Mouse (Mus musculus) embryonic facial prominence, embryonic 12.5 days (tissue): ENCODE data around the gene Srgap3. TPM values are rescaled to one million over a fixed set of nuclear protein-coding genes. Genes with fewer than 3 reads are reported as not detected.

Experiments
- ATAC-seq: fragments of 200-750 bp; cut with Nextera tagmentation; 2 replicates; pipeline ENCODE4 v1.8.0; 2017; ENCODE audit not compliant: insufficient number of reproducible peaks, insufficient read depth, low FRiP score, low TSS enrichment
- H3K27ac ChIP-seq: fragments of 300-500 bp; sonication (generic); 2 replicates; pipeline ENCODE4 v1.5.1; 2016; ENCODE audit warnings: mild to moderate bottlenecking
- H3K27me3 ChIP-seq: fragments of 300-500 bp; sonication (generic); 2 replicates; pipeline ENCODE4 v1.6.1; 2016; ENCODE audit warnings: mild to moderate bottlenecking, moderate library complexity
- H3K36me3 ChIP-seq: fragments of 300-500 bp; sonication (generic); 2 replicates; pipeline ENCODE4 v1.6.1; 2016; ENCODE audit warnings: mild to moderate bottlenecking
- H3K4me1 ChIP-seq: fragments of 300-500 bp; sonication (generic); 2 replicates; pipeline ENCODE4 v1.6.1; 2016
- H3K4me2 ChIP-seq: fragments of 300-500 bp; sonication (generic); replicated peaks from 2 replicates; pipeline ENCODE4 v1.6.1; 2016; ENCODE audit warnings: mild to moderate bottlenecking, moderate library complexity
- H3K4me3 ChIP-seq: fragments of 300-500 bp; sonication (generic); 2 replicates; pipeline ENCODE4 v1.5.1; 2016; ENCODE audit warnings: mild to moderate bottlenecking
- H3K9ac ChIP-seq: fragments of 300-500 bp; sonication (generic); 2 replicates; pipeline ENCODE4 v1.6.1; 2016; ENCODE audit warnings: mild to moderate bottlenecking, moderate library complexity
- H3K9me3 ChIP-seq: fragments of 300-500 bp; sonication (generic); 2 replicates; pipeline ENCODE4 v1.6.1; 2016; ENCODE audit warnings: mild to moderate bottlenecking, moderate library complexity
- WGBS: fragments of 180-500 bp; shearing (Covaris S2); methylation state at CpG from one replicate; pipeline ENCODE4 v1.1.7; 2016; 5-methylcytosine and 5-hydroxymethylcytosine counted together
- polyA plus RNA-seq: library from polyadenylated mRNA; unstranded; fragments of >200 nt; fragmentation: Nextera tagmentation; extraction: Ambion mirVana; gene quantifications from 2 replicates; pipeline ENCODE4 v1.2.1, GENCODE M21; 2016

The Srgap3 gene
- polyA plus RNA-seq, 1 experiment from 2014 or later = 8.9 TPM

GRCm38 (mm10) chr6:112926011-112926410 is 21.1 kb downstream of the Srgap3 start:
- no peak overlapping the region for H3K9ac ChIP-seq
- H3K4me2 ChIP-seq = no peak overlapping the region
- H3K4me3 ChIP-seq = no peak overlapping the region
- no peaks in the 10 kb centered on the region for H3K36me3 ChIP-seq
- H3K9me3 ChIP-seq = no peaks in the 10 kb centered on the region
- WGBS = 84% methylated on average over 5 of the region's 5 CpGs
- H3K4me1 ChIP-seq = peaks cover 10% of the 10 kb centered on the region; the same call in 1 of the 2 replicates
- no peak overlapping the region for H3K27ac ChIP-seq
- H3K27me3 ChIP-seq = no peaks in the 10 kb centered on the region
- no peak for ATAC-seq

GRCm38 (mm10) chr6:112925234-112925975 is 21.7 kb downstream of the Srgap3 start:
- no peak for ATAC-seq
- Histone ChIP-seq H3K9ac (no peak overlapping the region), H3K27ac (0 out of 2 replicates have a peak overlapping the region, but pooled peaks have one; percentile 52)

GRCm38 (mm10) chr6:112924606-112925141 is 22.4 kb downstream of the Srgap3 start:
- Histone ChIP-seq H3K9ac (no peak overlapping the region), H3K4me1 (peaks cover 10% of the 10 kb centered on the region; the same call in 1 of the 2 replicates), H3K36me3 (no peaks in the 10 kb centered on the region), H3K9me3 (no peaks in the 10 kb centered on the region), H3K4me3 (no peak overlapping the region), H3K27me3 (no peaks in the 10 kb centered on the region), H3K4me2 (no peak overlapping the region), H3K27ac (no peak overlapping the region)
- no peak for ATAC-seq
- 69% methylated on average over 13 of the region's 13 CpGs for WGBS

More at GRCm38 (mm10) chr6:112925234-112925975, 21.7 kb downstream of the Srgap3 start:
- no peaks in the 10 kb centered on the region for H3K27me3 ChIP-seq
- H3K36me3 ChIP-seq = no peaks in the 10 kb centered on the region
- H3K4me2 ChIP-seq = no peak overlapping the region
- no peaks in the 10 kb centered on the region for H3K9me3 ChIP-seq
- no peak overlapping the region for H3K4me3 ChIP-seq
- peaks cover 10% of the 10 kb centered on the region; the same call in 1 of the 2 replicates for H3K4me1 ChIP-seq
- WGBS = 62% methylated on average over 11 of the region's 11 CpGs

GRCm38 (mm10) chr6:112920619-112921195 is 26.4 kb downstream of the Srgap3 start:
- Histone ChIP-seq H3K27me3 (no peaks in the 10 kb centered on the region), H3K4me3 (no peak overlapping the region), H3K9me3 (no peaks in the 10 kb centered on the region), H3K27ac (no peak overlapping the region), H3K4me1 (peaks cover 8% of the 10 kb centered on the region; the same call in 1 of the 2 replicates), H3K4me2 (no peak overlapping the region), H3K36me3 (no peaks in the 10 kb centered on the region), H3K9ac (no peak overlapping the region)
- 82% methylated on average over 8 of the region's 8 CpGs for WGBS
- no peak for ATAC-seq

- WGBS = 86% methylated on average over 8 of the region's 8 CpGs
- no peaks in the 10 kb centered on the region for H3K27me3 ChIP-seq
- ATAC-seq = no peak
- no peak overlapping the region for H3K27ac ChIP-seq
- H3K4me3 ChIP-seq = no peak overlapping the region
- H3K9me3 ChIP-seq = no peaks in the 10 kb centered on the region
- H3K4me2 ChIP-seq = no peak overlapping the region
- H3K4me1 ChIP-seq = no peaks in the 10 kb centered on the region
- no peaks in the 10 kb centered on the region for H3K36me3 ChIP-seq
- H3K9ac ChIP-seq = no peak overlapping the region
These were observed 29.3 kb downstream of the Srgap3 start for GRCm38 (mm10) chr6:112917717-112918116.

- WGBS = 86% methylated on average over 2 of the region's 2 CpGs
- Histone ChIP-seq H3K27ac (no peak overlapping the region), H3K4me1 (no peaks in the 10 kb centered on the region), H3K4me3 (no peak overlapping the region), H3K36me3 (no peaks in the 10 kb centered on the region), H3K4me2 (no peak overlapping the region), H3K9me3 (no peaks in the 10 kb centered on the region), H3K27me3 (no peaks in the 10 kb centered on the region), H3K9ac (no peak overlapping the region)
- no peak for ATAC-seq
These were observed 30.8 kb downstream of the Srgap3 start for GRCm38 (mm10) chr6:112916243-112916642.

- H3K9ac ChIP-seq = no peak overlapping the region
- H3K9me3 ChIP-seq = no peaks in the 10 kb centered on the region
- H3K4me1 ChIP-seq = no peaks in the 10 kb centered on the region
- no peaks in the 10 kb centered on the region for H3K27me3 ChIP-seq
- no peak overlapping the region for H3K27ac ChIP-seq
- no peak overlapping the region for H3K4me3 ChIP-seq
- no peak for ATAC-seq
- H3K4me2 ChIP-seq = no peak overlapping the region
- WGBS = 85% methylated on average over 5 of the region's 5 CpGs
- no peaks in the 10 kb centered on the region for H3K36me3 ChIP-seq
These were observed 34.5 kb downstream of the Srgap3 start for GRCm38 (mm10) chr6:112912552-112912951.

- WGBS = 59% methylated on average over 2 of the region's 2 CpGs
- Histone ChIP-seq H3K27ac (no peak overlapping the region), H3K4me2 (no peak overlapping the region), H3K9me3 (no peaks in the 10 kb centered on the region), H3K4me1 (no peaks in the 10 kb centered on the region), H3K27me3 (no peaks in the 10 kb centered on the region), H3K9ac (no peak overlapping the region), H3K36me3 (no peaks in the 10 kb centered on the region), H3K4me3 (no peak overlapping the region)
- ATAC-seq = no peak
These were observed 37.4 kb downstream of the Srgap3 start for GRCm38 (mm10) chr6:112909711-112910110.

GRCm38 (mm10) chr6:112907887-112908584 is 39.0 kb downstream of the Srgap3 start:
- Histone ChIP-seq H3K4me1 (peaks cover 5% of the 10 kb centered on the region; the same call in 1 of the 2 replicates), H3K4me2 (no peak overlapping the region), H3K9ac (no peak overlapping the region), H3K4me3 (no peak overlapping the region), H3K36me3 (no peaks in the 10 kb centered on the region), H3K27me3 (no peaks in the 10 kb centered on the region), H3K9me3 (no peaks in the 10 kb centered on the region), H3K27ac (no peak overlapping the region)
- 81% methylated on average over 8 of the region's 8 CpGs for WGBS
- ATAC-seq = no peak

- Histone ChIP-seq H3K9me3 (no peaks in the 10 kb centered on the region), H3K9ac (no peak overlapping the region), H3K27me3 (no peaks in the 10 kb centered on the region), H3K36me3 (no peaks in the 10 kb centered on the region), H3K4me1 (peaks cover 25% of the 10 kb centered on the region; the same call in 1 of the 2 replicates), H3K4me3 (no peak overlapping the region), H3K27ac (no peak overlapping the region), H3K4me2 (no peak overlapping the region)
- 89% methylated on average over 5 of the region's 5 CpGs for WGBS
- ATAC-seq = no peak
These were observed 43.3 kb downstream of the Srgap3 start for GRCm38 (mm10) chr6:112903796-112904195.

GRCm38 (mm10) chr6:112903226-112903625 is 43.8 kb downstream of the Srgap3 start:
- no peaks in the 10 kb centered on the region for H3K36me3 ChIP-seq
- H3K27ac ChIP-seq = peak overlapping the region; percentile 60; the same call in 1 of the 2 replicates
- no peak overlapping the region for H3K4me2 ChIP-seq
- H3K4me3 ChIP-seq = no peak overlapping the region
- no peaks in the 10 kb centered on the region for H3K27me3 ChIP-seq
- ATAC-seq = 0 out of 2 replicates have a peak, but pooled peaks have one; percentile 10
- H3K4me1 ChIP-seq = peaks cover 25% of the 10 kb centered on the region; the same call in 1 of the 2 replicates
- WGBS = 18% methylated on average over 7 of the region's 7 CpGs
- H3K9ac ChIP-seq = no peak overlapping the region
- H3K9me3 ChIP-seq = no peaks in the 10 kb centered on the region
